Mouse (Mus musculus) adrenal gland, adult 8-10 months (tissue): Measurements from ENCODE around the gene Clstn3. TPM values are rescaled to one million over a fixed set of nuclear protein-coding genes. Genes with fewer than 3 reads are reported as not detected.
"Not testable (repeated sequence)": the region's sequence is repeated elsewhere in the genome, so short reads cannot be mapped to it uniquely, and the experiment has no call there.

Source experiments
- DNase-seq: peaks from one replicate; pipeline ENCODE4 v3.0.0; 2022
- total RNA-seq, 4 experiments: library from RNA; stranded (reverse); gene quantifications; 2 replicates each; pipeline ENCODE4 v1.2.4; 2022

Clstn3 gene
- total RNA-seq, 4 experiments from 2014 or later: 55.0 to 89.1 (median 73.7) TPM

DNA sequence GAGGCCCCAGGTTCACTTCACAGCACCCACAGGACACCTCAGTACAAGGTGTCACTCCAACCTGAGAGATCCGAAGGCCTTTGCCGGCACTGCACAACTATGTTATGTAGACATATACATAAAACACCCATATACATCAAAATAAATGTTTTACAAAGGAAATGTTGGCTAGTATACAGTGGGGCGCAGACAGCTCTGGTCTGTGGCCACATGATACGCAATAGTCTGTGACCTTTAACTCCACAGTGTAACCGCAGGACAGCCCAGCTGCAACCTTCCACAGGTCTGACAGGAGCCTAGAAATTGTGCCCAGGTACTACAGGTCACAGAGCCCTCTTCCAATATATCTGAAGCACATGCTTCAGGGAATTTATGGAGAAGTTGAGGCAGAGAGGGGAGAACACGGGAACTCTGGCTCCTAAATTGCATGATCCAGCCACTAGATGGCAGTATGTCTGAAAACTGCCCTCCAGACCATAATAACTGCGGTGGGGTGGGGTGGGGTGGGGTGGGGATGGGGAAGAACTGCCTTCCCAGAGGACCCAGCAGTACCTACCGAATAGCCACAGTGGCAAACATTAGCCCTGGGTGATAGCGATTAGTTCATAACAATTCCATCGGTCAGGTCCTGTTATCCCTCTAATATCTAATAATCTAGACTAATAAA is 16.3 kb downstream of the Clstn3 start:
- no peak for DNase-seq

DNA sequence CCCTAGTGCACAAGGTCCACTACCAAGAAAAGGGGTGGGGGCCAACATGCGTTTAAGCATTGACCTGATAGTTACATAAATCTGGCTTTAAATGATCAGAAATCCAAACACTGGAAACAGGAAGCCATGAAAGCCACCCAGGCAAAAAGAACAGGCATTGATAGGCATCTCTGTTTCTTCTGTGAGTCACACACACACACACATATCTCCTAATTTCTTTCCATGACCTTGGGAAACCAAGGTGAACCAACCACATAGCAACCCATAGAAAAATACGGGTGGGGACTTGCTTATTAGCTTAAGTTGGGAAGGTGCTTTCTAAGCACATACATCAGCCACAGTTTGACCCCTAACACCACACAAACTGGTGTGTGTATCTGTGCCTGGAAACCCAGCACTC is 17.2 kb downstream of the Clstn3 start:
- DNase-seq: no peak

DNA sequence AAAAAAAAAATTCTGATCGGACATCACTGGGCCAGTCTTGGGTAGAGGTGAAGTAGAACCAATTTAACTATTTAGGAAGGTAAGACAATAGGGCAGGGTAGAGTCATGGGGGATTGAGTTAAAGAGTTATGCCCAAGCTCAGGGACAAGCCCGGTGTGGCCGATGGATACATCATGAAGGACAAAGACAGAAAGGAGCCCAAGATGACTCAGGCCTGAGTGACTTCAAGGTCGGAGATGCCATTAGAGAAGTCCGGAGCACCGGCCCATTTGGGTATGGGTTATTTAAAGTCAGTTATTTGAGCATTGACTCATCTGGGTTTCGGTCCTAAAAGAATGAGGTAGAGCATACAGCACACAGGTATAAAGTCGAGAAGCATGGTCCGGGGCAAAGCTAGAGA is 18.1 kb downstream of the Clstn3 start:
- DNase-seq: no peak

DNA sequence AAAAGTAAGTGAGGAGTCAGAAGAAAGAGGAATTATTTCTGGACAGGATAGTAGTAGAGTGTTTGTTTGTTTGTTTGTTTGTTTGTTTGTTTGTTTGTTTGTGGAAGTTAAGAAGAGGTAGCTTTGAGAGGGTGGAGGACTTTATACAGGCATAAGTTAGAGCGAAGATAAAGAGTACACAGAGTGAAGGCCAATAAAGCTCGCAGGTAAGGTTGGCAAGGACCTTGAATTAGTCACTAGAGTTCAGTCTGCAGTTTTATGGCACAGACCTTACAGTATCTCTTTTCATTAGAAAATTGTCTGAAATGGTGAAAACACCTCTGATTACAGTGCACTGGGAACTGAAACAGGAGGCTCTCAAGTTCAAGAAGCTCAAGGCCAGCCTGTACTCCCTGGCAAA is 18.6 kb downstream of the Clstn3 start:
- DNase-seq: no peak

DNA sequence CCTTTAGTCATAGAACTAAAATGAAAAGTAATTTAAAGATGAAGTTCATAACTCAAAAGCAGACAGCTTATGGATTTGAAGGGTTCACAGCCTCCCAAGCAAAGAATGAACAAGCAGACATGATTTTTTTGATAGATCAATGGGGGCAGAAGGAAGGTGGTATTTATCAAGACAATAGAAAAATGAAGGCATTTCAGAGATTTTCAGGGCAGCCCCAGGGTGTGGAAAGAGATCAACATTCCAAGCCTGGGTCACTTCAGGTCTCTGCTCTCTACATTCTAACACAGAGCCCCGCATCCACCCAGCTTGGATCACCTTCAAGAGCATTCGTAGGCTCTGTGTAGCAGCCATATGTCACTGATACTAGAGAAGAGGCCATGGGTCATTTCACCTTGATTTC is 21.3 kb downstream of the Clstn3 start:
- no peak for DNase-seq

DNA sequence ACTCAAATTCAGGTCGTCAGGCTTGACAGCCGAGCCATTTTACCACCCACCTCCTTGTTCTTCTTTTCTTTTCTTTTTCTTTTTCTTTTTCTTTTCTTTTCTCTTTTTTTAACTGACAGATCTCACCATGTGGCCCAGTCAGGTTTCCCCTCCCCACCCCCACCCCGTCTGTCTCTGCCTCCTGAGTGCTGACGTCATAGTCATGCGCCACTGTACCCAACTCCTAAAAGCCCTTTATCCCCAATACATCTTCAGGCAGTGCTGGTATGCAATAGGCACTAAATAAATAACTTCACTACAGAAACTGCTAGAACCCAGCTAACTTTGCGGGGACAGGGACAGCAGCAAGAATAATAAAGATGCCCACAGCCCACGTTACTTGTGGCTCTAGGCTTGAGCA is 28.3 kb downstream of the Clstn3 start:
- DNase-seq: no peak

DNA sequence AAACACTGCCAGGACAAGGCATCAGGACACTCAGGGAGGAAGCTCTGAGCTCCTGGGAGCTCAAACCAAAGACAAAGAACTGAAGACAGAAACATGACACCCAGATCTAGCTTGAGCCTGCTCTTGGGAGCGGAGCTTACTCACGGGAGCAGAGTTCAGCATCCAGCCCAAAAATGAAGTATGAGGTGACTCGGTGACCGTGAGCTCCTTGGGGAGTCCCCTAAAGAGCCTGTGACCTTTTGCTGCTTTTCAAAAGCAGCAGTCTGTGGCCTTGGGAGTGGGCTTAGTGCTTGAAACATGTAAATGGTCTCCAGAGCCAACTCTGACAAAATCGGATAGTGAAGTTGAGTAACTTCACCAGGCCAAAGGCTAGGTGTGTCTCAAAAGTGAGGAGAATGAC is 29.4 kb downstream of the Clstn3 start:
- DNase-seq: no peak

DNA sequence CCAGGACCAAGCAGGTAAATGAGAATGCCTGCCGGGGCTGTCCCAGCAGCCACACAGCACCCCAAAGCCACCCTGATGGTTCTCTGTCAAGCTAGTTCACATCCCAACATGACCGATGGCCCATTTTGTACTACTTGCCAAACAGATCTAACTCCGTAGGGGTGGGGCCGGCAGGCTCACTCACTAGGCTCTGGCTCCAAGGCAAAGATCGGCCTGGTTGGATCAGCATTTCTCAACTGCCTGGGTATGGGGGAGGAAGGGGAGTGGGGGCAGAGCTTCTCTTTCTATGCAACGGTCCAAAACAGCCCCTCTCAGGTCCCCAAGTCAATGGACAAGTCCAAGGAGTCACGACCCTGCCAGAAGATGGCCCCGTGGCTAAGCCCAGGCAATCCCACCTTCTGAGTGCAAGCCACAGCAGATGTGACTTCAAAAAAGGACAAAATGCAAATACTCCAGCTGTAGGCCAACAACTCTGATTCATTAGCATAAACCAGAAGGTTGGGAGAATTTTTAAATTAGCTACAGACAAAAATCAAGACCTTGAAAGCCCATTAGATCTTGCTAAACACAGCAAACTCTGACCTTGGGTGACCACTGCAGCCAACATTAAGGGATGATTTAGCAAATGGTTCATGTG is 30.8 kb downstream of the Clstn3 start:
- no peak for DNase-seq

DNA sequence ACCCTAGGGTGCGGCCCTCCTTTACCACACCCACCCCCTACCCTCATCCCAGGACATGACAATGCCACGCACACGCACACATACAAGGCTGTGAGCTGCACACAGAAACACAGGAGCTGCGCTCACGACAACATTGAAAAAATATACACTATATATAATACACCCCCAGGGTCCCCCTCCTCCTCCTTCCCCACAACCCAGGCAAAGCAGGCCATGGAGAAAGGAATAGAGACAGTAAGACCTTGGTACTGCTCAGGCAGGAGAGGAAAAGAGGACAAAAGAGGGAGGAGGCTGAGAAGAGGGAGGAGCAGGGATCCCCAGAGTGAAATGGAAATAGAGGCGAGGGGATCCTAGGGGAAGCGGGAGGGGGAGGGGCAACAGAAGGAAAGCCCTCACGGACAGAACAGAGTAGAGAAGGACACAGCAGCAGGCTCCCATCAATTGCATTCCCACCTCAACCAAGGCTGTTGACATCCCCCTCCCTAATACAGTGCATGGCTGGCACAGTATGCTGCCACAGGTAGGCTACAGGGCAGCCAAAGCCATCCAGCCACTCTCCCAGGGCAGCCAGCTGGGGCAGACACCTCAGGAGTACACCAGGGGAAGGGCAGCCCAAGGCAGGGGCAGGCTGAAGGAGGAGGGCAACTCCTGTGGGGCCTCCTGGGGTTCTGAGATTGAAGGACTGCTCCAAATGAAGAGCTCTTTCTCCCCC is 33.7 kb downstream of the Clstn3 start:
- DNase-seq: no peak

DNA sequence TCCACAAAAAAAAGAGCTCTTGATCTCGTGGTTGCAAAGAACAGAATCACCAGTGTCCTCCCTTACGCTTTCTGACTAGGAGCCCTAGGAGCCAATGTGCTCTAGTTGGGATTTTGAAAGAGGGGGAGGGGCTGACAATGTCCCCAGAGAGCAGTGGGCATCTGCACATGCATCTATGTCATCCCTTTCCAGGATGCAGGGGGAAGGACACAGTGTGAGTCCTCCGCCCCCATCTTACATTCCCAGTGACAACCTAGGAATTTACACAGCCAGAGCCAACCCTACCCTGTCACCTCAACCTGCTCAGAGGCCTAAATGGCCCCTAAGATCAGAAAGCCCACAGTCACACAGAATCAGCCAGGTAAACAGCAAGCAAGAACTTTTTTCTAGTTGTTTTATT is 34.2 kb downstream of the Clstn3 start:
- no peak for DNase-seq

DNA sequence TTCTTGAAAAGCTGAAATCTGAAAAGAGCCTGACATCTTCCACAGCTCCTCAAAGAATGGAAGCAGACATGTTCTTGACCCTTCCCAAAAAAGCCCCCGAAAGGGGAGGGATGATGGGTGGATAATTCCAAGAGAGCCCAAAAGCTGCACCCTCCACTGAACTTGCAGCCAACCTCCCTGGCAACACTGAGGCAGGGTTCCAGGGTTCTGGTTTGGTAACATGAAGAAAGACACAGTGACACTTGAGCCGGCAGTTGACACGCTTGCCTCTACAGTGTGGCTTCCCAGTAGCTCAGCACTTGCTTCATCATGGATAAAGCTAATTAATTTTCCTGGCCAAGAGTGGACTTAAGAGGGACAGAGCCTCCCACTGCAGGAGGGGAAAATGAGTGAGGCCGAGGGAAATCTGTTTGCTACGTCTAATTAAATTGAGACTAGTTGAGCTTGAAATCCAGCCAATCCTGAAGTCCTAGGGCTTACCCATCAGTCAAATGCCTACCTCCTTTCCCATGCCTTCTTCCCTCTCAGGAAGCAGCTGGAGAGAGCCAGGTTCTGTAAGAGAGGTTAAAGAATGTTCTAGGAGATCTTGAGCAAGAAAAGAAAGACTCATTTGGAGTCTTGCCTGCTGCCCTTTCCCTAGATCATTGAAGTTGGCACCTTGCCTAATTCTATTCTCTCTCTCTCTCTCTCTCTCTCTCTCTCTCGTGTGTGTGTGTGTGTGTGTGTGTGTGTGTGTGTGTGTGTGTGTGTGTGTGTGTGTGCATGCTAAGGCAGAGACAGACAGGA is 36.6 kb downstream of the Clstn3 start:
- no peak for DNase-seq

DNA sequence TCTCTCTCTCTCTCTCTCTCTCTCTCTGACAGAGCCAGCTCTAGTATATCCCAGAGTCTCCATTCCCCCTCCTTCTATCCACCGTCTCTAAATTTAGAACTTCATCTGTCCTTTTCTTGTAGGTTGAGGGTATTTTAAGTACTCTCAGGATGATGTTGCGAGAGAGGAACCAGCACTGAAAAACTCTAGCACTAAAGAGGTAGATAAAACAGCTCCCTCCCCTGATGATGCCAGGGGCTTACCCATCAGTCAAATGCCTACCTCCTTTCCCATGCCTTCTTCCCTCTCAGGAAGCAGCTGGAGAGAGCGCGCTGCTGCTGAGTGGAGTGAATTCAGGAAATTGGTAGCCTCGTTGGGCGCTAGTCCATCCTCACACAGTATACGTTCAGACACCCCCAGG is 37.3 kb downstream of the Clstn3 start:
- DNase-seq: no peak

DNA sequence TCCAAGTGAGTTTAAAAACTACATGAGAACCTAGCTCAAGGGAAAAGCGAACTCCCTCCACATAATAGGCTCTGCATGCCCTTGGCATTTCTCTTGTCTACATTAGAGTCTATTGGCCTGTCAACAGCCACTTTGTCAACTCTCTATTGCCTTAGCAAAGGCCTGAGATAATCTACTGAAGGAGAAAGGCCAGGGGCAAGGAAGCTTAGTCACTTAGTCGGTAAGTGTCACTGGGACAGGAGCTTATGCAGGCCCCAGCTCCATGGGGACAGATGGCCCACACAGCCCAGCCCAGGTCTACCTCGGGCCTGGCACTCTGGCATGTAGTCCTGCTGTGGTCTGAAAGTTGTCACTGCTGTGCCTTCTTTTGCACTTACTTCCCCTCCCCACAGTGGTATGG is 38.0 kb downstream of the Clstn3 start:
- DNase-seq: no peak

DNA sequence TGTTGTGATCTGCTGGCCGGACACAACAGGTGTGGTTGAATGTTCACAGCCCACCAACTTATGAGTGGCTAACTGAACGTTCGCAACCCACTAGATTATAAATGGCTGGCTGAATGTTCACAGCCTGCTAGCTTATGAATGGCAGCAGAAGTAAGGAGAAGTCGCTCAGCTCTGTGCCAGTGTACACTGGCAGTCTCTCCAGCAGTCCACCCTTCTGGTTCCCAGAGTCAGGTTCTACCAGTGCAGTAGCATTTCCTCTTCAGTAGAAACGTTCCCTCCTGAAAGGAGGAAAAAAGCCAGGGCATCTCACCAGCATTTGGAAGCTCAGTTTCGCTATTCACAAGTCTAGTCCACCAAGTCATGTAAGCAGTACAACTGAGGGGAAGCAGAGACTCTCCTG is 39.1 kb downstream of the Clstn3 start:
- DNase-seq: no peak

DNA sequence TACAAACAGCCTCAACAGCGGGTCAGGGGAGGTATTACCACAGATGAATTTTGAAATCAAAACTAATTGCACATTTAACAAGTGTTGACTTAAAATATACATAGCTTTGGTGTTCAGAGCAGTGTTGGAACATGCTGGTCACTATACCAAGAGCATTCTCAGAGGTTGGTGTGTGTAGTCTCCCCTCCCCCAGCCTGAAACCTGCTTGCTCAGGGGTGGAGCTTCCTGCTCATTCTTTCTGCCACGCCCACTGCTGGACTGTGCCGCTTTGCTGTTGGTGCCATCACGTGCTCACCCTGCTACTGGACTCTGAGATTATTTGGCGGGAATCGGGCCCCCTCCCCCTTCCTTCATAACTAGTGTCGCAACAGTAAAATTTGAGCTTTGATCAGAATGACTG is 39.6 kb downstream of the Clstn3 start:
- DNase-seq: not testable (repeated sequence)

DNA sequence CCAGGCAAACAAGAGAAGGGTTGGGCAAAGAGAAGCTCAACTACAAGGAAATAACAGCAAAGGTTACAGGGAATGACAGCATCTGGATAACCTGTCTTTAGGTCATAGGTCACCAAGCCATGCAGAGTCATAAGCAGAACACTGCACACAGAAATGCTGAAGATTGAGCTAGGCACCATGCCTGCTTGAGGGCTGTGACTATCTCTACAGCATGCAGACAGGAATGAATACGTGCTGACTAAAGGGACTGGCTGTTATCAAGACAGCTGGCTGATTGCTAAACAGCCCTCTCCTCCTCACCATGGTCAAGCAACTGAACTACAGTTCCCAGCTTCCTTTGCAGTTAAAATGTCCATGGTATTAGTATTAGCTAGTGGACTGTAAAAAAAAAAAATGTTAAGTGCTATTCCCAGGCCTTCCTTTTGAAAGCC is 40.5 kb downstream of the Clstn3 start:
- no peak for DNase-seq

DNA sequence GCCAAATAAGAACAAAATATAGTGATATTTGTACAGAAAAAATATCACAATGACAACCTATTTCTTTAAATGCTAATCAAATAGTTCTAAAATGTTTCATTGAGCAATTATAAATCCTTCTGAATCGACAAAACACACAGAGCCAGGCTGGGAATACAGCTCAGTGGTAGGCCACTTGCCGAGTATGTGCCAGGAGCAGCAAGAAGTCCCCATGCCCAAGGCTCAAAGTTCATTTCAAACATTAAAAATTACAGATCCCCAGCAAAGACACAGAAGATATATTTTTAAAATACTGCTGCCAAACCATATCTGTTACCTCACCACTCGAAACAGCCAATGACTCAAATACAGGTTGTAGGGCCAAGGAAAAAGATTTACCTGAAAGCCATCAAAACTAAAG is 45.9 kb downstream of the Clstn3 start:
- no peak for DNase-seq

DNA sequence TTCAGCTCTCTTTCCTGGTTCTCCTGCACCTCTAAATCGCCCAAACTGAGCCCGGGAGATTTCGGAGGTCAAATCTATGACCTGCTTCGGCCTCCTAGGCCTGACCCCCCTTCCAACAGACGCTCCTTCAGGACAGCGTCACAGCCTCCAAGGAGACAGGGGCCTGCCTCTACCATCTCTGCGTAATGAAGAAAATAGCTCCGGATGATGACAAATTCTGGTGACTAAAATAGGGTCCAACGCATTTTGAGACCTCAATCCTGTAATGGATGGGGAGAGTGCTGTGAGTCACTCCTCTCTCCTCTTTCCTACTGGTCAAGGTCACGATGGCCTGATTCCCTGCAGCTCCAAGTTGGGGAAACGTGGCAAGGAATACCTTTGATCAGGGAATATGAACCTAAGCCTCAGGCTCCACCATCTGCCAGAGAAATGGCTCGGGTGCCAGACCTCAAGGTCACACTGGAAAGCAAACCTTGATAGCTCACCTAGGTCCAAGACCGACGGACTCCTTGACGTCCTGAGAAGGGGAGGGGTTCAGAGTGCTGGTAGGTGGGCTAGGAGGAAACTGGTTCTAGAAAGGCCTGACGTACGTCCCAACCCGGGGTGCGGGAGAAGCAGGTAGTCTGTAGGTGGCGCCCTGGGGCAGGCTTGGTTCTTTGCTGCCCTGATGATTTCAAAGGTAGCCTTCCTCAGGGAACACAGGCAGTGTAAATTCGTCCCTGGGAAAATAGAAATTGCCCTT is 49.1 kb downstream of the Clstn3 start:
- peak; percentile 88 for DNase-seq

DNA sequence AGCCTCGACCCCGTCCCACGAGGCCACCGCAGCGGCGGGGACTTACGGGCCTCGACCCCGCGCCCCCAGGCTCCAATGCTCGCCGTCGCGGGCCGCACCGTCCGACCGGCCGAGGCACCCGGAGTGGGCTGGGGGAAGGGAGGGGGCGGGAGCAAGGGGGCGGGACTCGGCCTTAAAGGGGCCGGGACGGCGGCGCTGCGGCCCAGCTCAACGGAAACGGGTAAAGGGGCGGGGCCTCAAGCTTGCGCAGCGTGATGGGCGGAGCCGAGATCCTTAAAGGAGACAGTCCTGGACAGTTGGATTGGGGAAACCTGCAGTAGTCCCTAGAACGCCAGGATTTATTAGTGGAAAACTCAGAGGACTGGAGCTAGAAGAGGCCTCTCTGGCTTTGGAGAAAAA is 49.7 kb downstream of the Clstn3 start, which contains the start of gene Pex5:
Gene Pex5, minus strand, starts transcription at position 141 of the 399 bp plus-strand sequence.
- DNase-seq: peak; percentile 95

DNA sequence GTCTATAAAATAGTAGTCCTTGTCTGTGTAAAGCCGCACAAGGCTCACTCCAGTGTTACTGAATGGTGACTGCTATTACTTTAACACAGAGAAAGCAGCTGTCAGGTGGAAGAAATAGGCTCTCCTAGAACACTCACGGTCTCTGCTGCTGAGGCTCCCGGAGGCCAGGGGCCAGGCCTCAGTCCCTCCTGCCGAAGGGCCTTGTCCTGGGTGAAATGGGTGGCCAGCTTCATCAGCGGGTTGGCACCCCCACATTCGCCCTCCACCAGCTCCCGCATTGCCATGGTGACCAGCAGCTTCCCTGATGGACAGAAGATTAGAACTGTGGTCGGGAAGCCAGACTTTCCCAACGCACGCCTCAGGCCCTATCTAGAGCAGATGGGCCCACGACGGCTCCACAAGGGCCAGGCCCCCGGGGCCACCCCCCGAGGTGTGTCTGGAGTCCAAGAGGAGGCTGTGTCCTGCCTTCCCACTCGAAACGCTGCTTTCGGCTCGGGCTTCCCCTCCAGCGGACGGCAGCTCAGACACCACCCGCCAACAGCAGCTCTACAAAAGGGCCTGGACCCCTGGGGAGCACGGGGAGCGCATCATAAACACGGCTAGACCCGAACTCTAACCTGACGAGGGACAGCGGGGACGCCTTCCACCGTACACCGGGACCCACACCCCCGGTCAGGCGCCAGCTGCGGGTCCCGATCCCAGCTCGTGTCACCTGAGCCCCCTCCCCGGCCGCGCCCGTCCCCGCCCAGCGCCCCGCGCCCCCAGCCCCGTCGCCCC is 50.3 kb downstream of the Clstn3 start:
- peak; percentile 58 for DNase-seq

DNA sequence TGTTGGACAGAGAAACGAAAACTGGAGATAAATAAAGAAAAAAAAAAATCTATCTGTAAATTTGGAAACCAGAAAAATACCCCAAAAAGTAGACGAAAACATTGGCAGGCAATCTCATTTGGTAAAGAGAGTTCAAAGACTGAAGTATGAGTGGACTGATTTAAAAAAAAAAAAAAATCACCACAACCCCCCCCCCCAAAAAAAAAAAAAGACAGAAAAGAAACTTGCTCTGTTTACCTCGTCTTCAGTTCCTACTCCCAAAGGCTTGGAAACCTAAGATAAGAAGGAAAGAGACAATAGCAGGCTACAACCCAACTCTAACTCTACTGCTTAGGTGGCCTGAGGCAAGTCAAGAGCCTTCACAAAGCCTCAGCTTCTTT is 50.8 kb downstream of the Clstn3 start:
- DNase-seq: no peak

DNA sequence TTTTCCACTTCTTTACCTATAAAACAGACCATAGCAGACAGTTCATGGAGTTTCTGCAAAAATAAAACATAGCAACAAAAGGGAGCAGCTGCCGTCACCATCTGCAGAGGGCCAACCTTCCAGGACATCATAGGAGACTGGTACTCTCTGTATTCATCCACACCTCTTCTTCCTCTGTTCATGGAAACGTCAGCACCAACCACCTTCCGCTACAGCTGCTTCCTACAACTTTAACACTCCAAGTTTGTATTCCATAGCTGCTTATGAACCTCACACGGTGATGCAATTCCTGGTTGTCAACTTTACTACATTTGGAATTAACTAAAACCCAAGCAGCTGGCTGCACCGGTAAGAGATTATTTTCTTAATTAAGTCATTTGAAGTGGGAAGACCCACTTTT is 56.2 kb downstream of the Clstn3 start:
- no peak for DNase-seq
